Mouse (Mus musculus): ENCODE data around the gene Abcd3.

Abcd3 gene

DNA sequence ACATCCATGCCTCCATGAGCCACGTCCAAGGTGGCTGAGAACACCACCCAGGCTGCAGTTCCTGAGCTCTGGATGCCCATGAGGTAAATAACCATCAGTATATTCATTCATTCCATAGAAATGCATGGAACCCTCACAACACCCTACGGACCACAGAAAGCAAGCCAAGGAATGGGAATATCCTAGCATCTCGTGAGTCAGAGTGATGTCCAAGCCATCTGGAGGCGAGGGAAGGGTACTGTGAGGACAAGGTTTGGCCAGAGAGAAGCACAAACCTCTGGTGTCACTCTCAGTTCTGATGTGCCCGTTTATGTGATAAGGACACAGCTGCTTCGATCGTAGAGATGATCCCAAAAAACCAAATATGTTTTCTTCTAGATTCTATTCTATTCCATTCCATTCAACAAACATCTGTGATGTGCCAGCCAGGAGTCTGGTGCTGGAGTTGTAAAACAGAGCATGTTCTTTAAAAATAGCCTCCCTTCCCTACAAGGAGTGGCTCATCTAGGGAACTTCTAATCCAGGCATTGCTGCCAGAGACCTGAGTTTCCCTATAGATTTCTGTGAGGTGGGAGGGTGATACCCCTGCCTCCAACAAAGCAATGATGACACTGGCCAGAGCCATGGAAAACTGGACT lies 104.1 kb downstream of the Abcd3 start:
- DNase-seq (ENCODE audit: low spot score), result no peak

Measured in c-Kit-positive CD71-positive TER-119-positive erythroid progenitor cells, embryonic 14.5 days (primary cell).